Comparison of ENCODE assay signal across 32 mouse cellular contexts in genomic region chr3:95509348-95509747, GRCm38 (mm10). TPM values are rescaled to one million over a fixed set of nuclear protein-coding genes. Genes with fewer than 3 reads are reported as not detected.
DNase-seq lines count a peak whose midpoint lies in the region; ATAC-seq and TF ChIP-seq lines count a peak whose summit lies in the region.
"Had no signal": no experiment of that assay in that cellular context is flagged by ENCODE, and none has a peak within 500 bp of the region (broad histone marks: within the 10 kb centered on the region; RNA-seq: fewer than 3 reads in every experiment).

No protein-coding gene starts in this region.

- H3K4me3 ChIP-seq in midbrain, postnatal 0 days (ENCODE audit: low read depth, low read length) = no peak overlapping the region
- H3K4me3 ChIP-seq in midbrain, embryonic 15.5 days = no peak overlapping the region
- no peak overlapping the region for H3K4me3 ChIP-seq in intestine, embryonic 15.5 days (replicated peaks)
- H3K4me3 ChIP-seq: embryonic facial prominence, embryonic 13.5 days; erythroblast, embryonic 14.5 days; forebrain, embryonic 12.5 days; heart, embryonic 13.5 days; hindbrain, embryonic 12.5 days; limb, embryonic 13.5 days; midbrain, embryonic 10.5 days had no signal

- H3K36me3 ChIP-seq in midbrain, postnatal 0 days (ENCODE audit: insufficient read depth, low read length) = peaks cover 6% of the 10 kb centered on the region; the same call in 1 of the 2 replicates
- H3K36me3 ChIP-seq in midbrain, embryonic 15.5 days (replicated peaks) = no peaks in the 10 kb centered on the region
- H3K36me3 ChIP-seq in intestine, embryonic 15.5 days = no peaks in the 10 kb centered on the region
- H3K36me3 ChIP-seq: forebrain, embryonic 12.5 days had no signal

- WGBS in midbrain, postnatal 0 days = 76% methylated on average over 6 of the region's 6 CpGs
- 80% methylated on average over 6 of the region's 6 CpGs for WGBS in midbrain, embryonic 15.5 days
- WGBS in intestine, embryonic 15.5 days = 68% methylated on average over 6 of the region's 6 CpGs

- H3K4me1 ChIP-seq in midbrain, postnatal 0 days (ENCODE audit: insufficient read depth, low read length) = no peaks in the 10 kb centered on the region
- H3K4me1 ChIP-seq in midbrain, embryonic 15.5 days = no peaks in the 10 kb centered on the region
- H3K4me1 ChIP-seq in intestine, embryonic 15.5 days (replicated peaks) = 0 out of 2 replicates have a peak, but pooled peaks cover 3% of the 10 kb centered on the region
- H3K4me1 ChIP-seq: embryonic facial prominence, embryonic 13.5 days; forebrain, embryonic 12.5 days; heart, embryonic 13.5 days; hindbrain, embryonic 12.5 days; limb, embryonic 13.5 days had no signal

- H3K9ac ChIP-seq in midbrain, postnatal 0 days (replicated peaks; ENCODE audit: low read length, poor library complexity, severe bottlenecking) = no peak overlapping the region
- H3K9ac ChIP-seq in midbrain, embryonic 15.5 days = no peak overlapping the region
- no peak overlapping the region for H3K9ac ChIP-seq in intestine, embryonic 15.5 days
- H3K9ac ChIP-seq: embryonic facial prominence, embryonic 13.5 days; forebrain, embryonic 12.5 days; heart, embryonic 13.5 days; hindbrain, embryonic 12.5 days; limb, embryonic 13.5 days; liver, embryonic 14.5 days had no signal

- H3K27ac ChIP-seq in midbrain, postnatal 0 days (ENCODE audit: low read depth, low read length) = no peak overlapping the region
- no peak overlapping the region for H3K27ac ChIP-seq in midbrain, embryonic 15.5 days
- H3K27ac ChIP-seq in intestine, embryonic 15.5 days = no peak overlapping the region
- H3K27ac ChIP-seq: embryonic facial prominence, embryonic 13.5 days; forebrain, embryonic 12.5 days; heart, embryonic 13.5 days; hindbrain, embryonic 12.5 days; limb, embryonic 13.5 days; liver, embryonic 14.5 days; midbrain, embryonic 10.5 days had no signal

- no peak for TF ChIP-seq CTCF in midbrain, postnatal 0 days (IDR thresholded peaks at IDR 0.05)

- no peak overlapping the region for H3K4me2 ChIP-seq in midbrain, postnatal 0 days (ENCODE audit: low read depth, low read length, poor library complexity, severe bottlenecking)
- H3K4me2 ChIP-seq in midbrain, embryonic 15.5 days = no peak overlapping the region
- no peak overlapping the region for H3K4me2 ChIP-seq in intestine, embryonic 15.5 days (replicated peaks)
- H3K4me2 ChIP-seq: embryonic facial prominence, embryonic 13.5 days; forebrain, embryonic 12.5 days; heart, embryonic 13.5 days; hindbrain, embryonic 12.5 days; limb, embryonic 13.5 days had no signal

- no peak for ATAC-seq in midbrain, postnatal 0 days (ENCODE audit: low FRiP score)
- no peak for ATAC-seq in midbrain, embryonic 15.5 days (replicated peaks)
- no peak for ATAC-seq in intestine, embryonic 15.5 days
- ATAC-seq: activated CD4-positive, CD25-positive, alpha-beta regulatory T cell, adult 4 months; lung, postnatal 0 days had no signal

- H3K9me3 ChIP-seq in midbrain, postnatal 0 days (ENCODE audit: low read length) = no peaks in the 10 kb centered on the region
- no peaks in the 10 kb centered on the region for H3K9me3 ChIP-seq in midbrain, embryonic 15.5 days
- no peaks in the 10 kb centered on the region for H3K9me3 ChIP-seq in intestine, embryonic 15.5 days
- H3K9me3 ChIP-seq: embryonic facial prominence, embryonic 13.5 days; forebrain, embryonic 12.5 days; heart, embryonic 13.5 days; hindbrain, embryonic 12.5 days; limb, embryonic 13.5 days; midbrain, embryonic 10.5 days had no signal

- H3K27me3 ChIP-seq in midbrain, postnatal 0 days (ENCODE audit: insufficient read depth, low read length) = no peaks in the 10 kb centered on the region
- H3K27me3 ChIP-seq in midbrain, embryonic 15.5 days (replicated peaks) = no peaks in the 10 kb centered on the region
- no peaks in the 10 kb centered on the region for H3K27me3 ChIP-seq in intestine, embryonic 15.5 days (replicated peaks)
- H3K27me3 ChIP-seq: embryonic facial prominence, embryonic 13.5 days; forebrain, embryonic 12.5 days; heart, embryonic 13.5 days; hindbrain, embryonic 12.5 days; limb, embryonic 13.5 days had no signal

- DNase-seq in midbrain, postnatal 0 days (ENCODE audit: low spot score) = peak; percentile 33
- peak; percentile 70 to 79 for DNase-seq in cerebellum, adult 18-20 months
- peak; percentile 81 to 87 for DNase-seq in cerebellum, postnatal 14 days
- DNase-seq in adipocyte (ENCODE audit: low spot score) = no peak
- no peak for DNase-seq in layer of hippocampus, postnatal 10 days (ENCODE audit: low spot score in 2 of 2)
- DNase-seq: adrenal gland, postnatal 10 days; embryo, embryonic 11 days; gastrocnemius, postnatal 25 days; heart, adult 18-20 months; heart, postnatal 14 days; kidney, adult 8-10 months; kidney, postnatal 14 days had no signal

RNA-seq across cellular contexts. Expression of gene Ctsk, which starts 10.3 kb away (rescaled TPM):
- 3.6 and 6.5 TPM in 2 replicates for total RNA-seq in midbrain, postnatal 0 days (2014; rRNA removed)
- polyA plus RNA-seq in midbrain, postnatal 0 days (2015; fragmentation: Nextera tagmentation; extraction: Ambion mirVana) = 7.7 and 10.1 TPM in 2 replicates
- polyA plus RNA-seq in midbrain, embryonic 15.5 days (2015; fragmentation: Nextera tagmentation; extraction: Ambion mirVana) = 6.5 and 8.0 TPM in 2 replicates
- 8.5 and 9.5 TPM in 2 replicates for polyA plus RNA-seq in intestine, embryonic 15.5 days (2015; fragmentation: Nextera tagmentation; extraction: Ambion mirVana)
- 10 to 100 TPM; 10.0 to 10.3 TPM for total RNA-seq in layer of hippocampus, postnatal 10 days (2021)
- polyA plus RNA-seq: activated CD4-positive, CD25-positive, alpha-beta regulatory T cell, adult 4 months; erythroblast, embryonic 14.5 days had no signal

RNA-seq across cellular contexts. Expression of gene Ctss, which starts 17.2 kb away (rescaled TPM):
- 18.8 and 19.2 TPM in 2 replicates for total RNA-seq in midbrain, postnatal 0 days (2014; rRNA removed)
- 19.6 and 20.0 TPM in 2 replicates for polyA plus RNA-seq in midbrain, postnatal 0 days (2015; fragmentation: Nextera tagmentation; extraction: Ambion mirVana)
- 11.1 and 12.9 TPM in 2 replicates for polyA plus RNA-seq in midbrain, embryonic 15.5 days (2015; fragmentation: Nextera tagmentation; extraction: Ambion mirVana)
- polyA plus RNA-seq in intestine, embryonic 15.5 days (2015; fragmentation: Nextera tagmentation; extraction: Ambion mirVana) = 28.2 and 29.6 TPM in 2 replicates
- 10 to 100 TPM; 19.6 to 24.0 TPM for total RNA-seq in layer of hippocampus, postnatal 10 days (2021)
- total RNA-seq: MEL had no signal
- polyA plus RNA-seq: C2C12 had no signal

RNA-seq across cellular contexts. Expression of gene Hormad1, which starts 50.1 kb away (rescaled TPM):
- not detected in 2 replicates for total RNA-seq in midbrain, postnatal 0 days (2014; rRNA removed)
- polyA plus RNA-seq in midbrain, postnatal 0 days (2015; fragmentation: Nextera tagmentation; extraction: Ambion mirVana) = not detected in 2 replicates
- polyA plus RNA-seq in midbrain, embryonic 15.5 days (2015; fragmentation: Nextera tagmentation; extraction: Ambion mirVana) = not detected in 2 replicates
- polyA plus RNA-seq in intestine, embryonic 15.5 days (2015; fragmentation: Nextera tagmentation; extraction: Ambion mirVana) = not detected in 2 replicates
- total RNA-seq in layer of hippocampus, postnatal 10 days (2021) = not detected
- total RNA-seq: adrenal gland, postnatal 10 days; gastrocnemius, postnatal 25 days; heart, adult 18-20 months; heart, postnatal 14 days; layer of hippocampus, adult 18-20 months; layer of hippocampus, postnatal 25 days; left cerebral cortex, postnatal 14 days; MEL had no signal
- polyA plus RNA-seq: activated CD4-positive, CD25-positive, alpha-beta regulatory T cell, adult 4 months; brain, embryonic 14.5 days; C2C12; embryonic facial prominence, embryonic 13.5 days; erythroblast, embryonic 14.5 days; forebrain, embryonic 12.5 days; heart, embryonic 13.5 days; hindbrain, embryonic 12.5 days; limb, embryonic 13.5 days; lung, postnatal 0 days; midbrain, embryonic 10.5 days; neural tube, embryonic 11.5 days; small intestine, adult 2 months had no signal

Comparison
In these comparisons a context has a peak if more than half of its experiments do, and no peak if none do; other contexts are left out.
1. DNase-seq: peak in midbrain, postnatal 0 days (single experiment), cerebellum, adult 18-20 months (2 of 2) and cerebellum, postnatal 14 days (2 of 2); none in adipocyte (single experiment) and layer of hippocampus, postnatal 10 days (0 of 2).